Mouse (Mus musculus) kidney, embryonic 16.5 days (tissue): ENCODE results near the gene Prl8a2. TPM values are rescaled to one million over a fixed set of nuclear protein-coding genes. Genes with fewer than 3 reads are reported as not detected.

ENCODE experiments used
- ATAC-seq: fragments of 200-750 bp; cut with Nextera tagmentation; 2 replicates; pipeline ENCODE4 v1.8.0; 2017; ENCODE audit warnings: moderate TSS enrichment; ENCODE audit not compliant: low FRiP score, low TSS enrichment
- H3K27ac ChIP-seq: fragments of 300-500 bp; sonication (generic); 2 replicates; pipeline ENCODE4 v1.5.1; 2014; ENCODE audit warnings: low read length
- H3K27me3 ChIP-seq: fragments of 300-500 bp; sonication (generic); 2 replicates; pipeline ENCODE4 v1.6.1; 2014; ENCODE audit warnings: low read length, control low read depth, mixed read lengths; ENCODE audit not compliant: insufficient read depth
- H3K36me3 ChIP-seq: fragments of 300-500 bp; sonication (generic); 2 replicates; pipeline ENCODE4 v1.6.1; 2014; ENCODE audit warnings: low read length, control low read depth, mixed read lengths; ENCODE audit not compliant: insufficient read depth
- H3K4me1 ChIP-seq: fragments of 300-500 bp; sonication (generic); 2 replicates; pipeline ENCODE4 v1.6.1; 2014; ENCODE audit warnings: low read length, control low read depth, mixed read lengths; ENCODE audit not compliant: insufficient read depth
- H3K4me2 ChIP-seq: fragments of 300-500 bp; sonication (generic); replicated peaks from 2 replicates; pipeline ENCODE4 v1.6.1; 2014; ENCODE audit warnings: low read depth, low read length
- H3K4me3 ChIP-seq: fragments of 300-500 bp; sonication (generic); 2 replicates; pipeline ENCODE4 v1.5.1; 2014; ENCODE audit warnings: mild to moderate bottlenecking, low read length
- H3K9ac ChIP-seq: fragments of 300-500 bp; sonication (generic); replicated peaks from 2 replicates; pipeline ENCODE4 v1.6.1; 2014; ENCODE audit warnings: low read length
- H3K9me3 ChIP-seq: fragments of 300-500 bp; sonication (generic); 2 replicates; pipeline ENCODE4 v1.6.1; 2016; ENCODE audit warnings: low read length, control low read depth
- WGBS: fragments of 180-500 bp; shearing (Covaris S2); extraction: QIAGEN DNeasy Blood & Tissue Kit; methylation state at CpG from one replicate; pipeline ENCODE4 v1.1.7; 2014; 5-methylcytosine and 5-hydroxymethylcytosine counted together
- polyA plus RNA-seq: library from polyadenylated mRNA; unstranded; fragments of >200 nt; fragmentation: Nextera tagmentation; extraction: Ambion mirVana; gene quantifications from 2 replicates; pipeline ENCODE4 v1.2.1, GENCODE M21; 2015

Gene Prl8a2
- not detected in 2 replicates for polyA plus RNA-seq

GRCm38 (mm10) chr13:27345373-27345772 is at the start of gene Prl8a2:
TSS of gene Prl8a2 (plus strand) at chr13:27345673.
- ATAC-seq = no peak
- H3K27ac ChIP-seq = no peak within 1 kb of the TSS
- no peak within 1 kb of the TSS for H3K4me2 ChIP-seq
- H3K9me3 ChIP-seq = no peaks in the 10 kb centered on the region
- H3K4me1 ChIP-seq = no peaks in the 10 kb centered on the region
- H3K4me3 ChIP-seq = no peak within 1 kb of the TSS
- H3K9ac ChIP-seq = no peak within 1 kb of the TSS
- WGBS = 71% methylated on average over 2 of the region's 2 CpGs
- H3K27me3 ChIP-seq = no peaks in the 10 kb centered on the region
- H3K36me3 ChIP-seq = no peaks in the 10 kb centered on the region

GRCm38 (mm10) chr13:27312334-27313225 is 32.9 kb upstream of the Prl8a2 start, which contains the start of gene Prl6a1:
TSS of gene Prl6a1 (plus strand) at chr13:27312627.
- H3K36me3 ChIP-seq = no peaks in the 10 kb centered on the region
- no peak within 1 kb of the TSS for H3K4me3 ChIP-seq
- no peak for ATAC-seq
- no peak within 1 kb of the TSS for H3K4me2 ChIP-seq
- H3K27me3 ChIP-seq = no peaks in the 10 kb centered on the region
- no peak within 1 kb of the TSS for H3K27ac ChIP-seq
- WGBS = 78% methylated on average over 7 of the region's 7 CpGs
- H3K9ac ChIP-seq = no peak within 1 kb of the TSS
- H3K4me1 ChIP-seq = no peaks in the 10 kb centered on the region
- no peaks in the 10 kb centered on the region for H3K9me3 ChIP-seq

- 93% methylated on average over 1 of the region's 1 CpGs for WGBS
- Histone ChIP-seq H3K36me3 (no peaks in the 10 kb centered on the region), H3K4me2 (no peak overlapping the region), H3K9me3 (no peaks in the 10 kb centered on the region), H3K27ac (no peak overlapping the region), H3K4me1 (no peaks in the 10 kb centered on the region), H3K4me3 (no peak overlapping the region), H3K9ac (no peak overlapping the region), H3K27me3 (no peaks in the 10 kb centered on the region)
- ATAC-seq = no peak
Measured at GRCm38 (mm10) chr13:27334989-27335388, 10.5 kb upstream of the Prl8a2 start.

DNA sequence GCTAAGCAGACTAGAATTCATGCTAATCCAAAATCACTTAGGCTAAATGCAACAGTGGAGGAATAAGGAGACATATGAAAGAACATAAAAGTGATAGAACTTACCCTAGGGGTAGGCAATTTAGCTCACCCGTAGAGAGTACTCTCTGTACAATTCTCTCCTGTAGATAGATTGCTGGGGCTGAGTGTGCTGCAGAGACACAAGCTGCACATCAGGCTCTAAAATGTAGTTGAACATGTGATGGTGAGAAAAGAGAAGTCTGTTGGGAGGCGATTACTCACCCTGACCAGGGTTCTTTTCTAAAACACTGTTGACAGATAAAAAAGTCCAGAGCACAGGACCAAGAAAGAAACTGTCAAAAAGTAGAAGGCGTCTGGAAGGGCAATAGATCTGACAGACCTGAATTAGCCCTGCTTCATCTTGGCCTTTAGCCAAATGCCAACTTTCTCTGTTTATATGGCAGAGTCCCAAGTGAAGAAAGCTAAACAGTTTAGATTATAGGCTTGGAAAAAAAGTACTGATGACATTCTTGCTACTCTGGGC is 2.7 kb upstream of the Prl8a2 start:
- no peak for ATAC-seq
- Histone ChIP-seq H3K27me3 (no peaks in the 10 kb centered on the region), H3K9ac (no peak overlapping the region), H3K4me2 (no peak overlapping the region), H3K36me3 (no peaks in the 10 kb centered on the region), H3K27ac (no peak overlapping the region), H3K9me3 (no peaks in the 10 kb centered on the region), H3K4me3 (no peak overlapping the region), H3K4me1 (no peaks in the 10 kb centered on the region)
- WGBS = 81% methylated on average over 3 of the region's 3 CpGs

- Histone ChIP-seq H3K4me2 (no peak within 1 kb of the TSS), H3K36me3 (no peaks in the 10 kb centered on the region), H3K9me3 (no peaks in the 10 kb centered on the region), H3K9ac (no peak within 1 kb of the TSS), H3K27me3 (no peaks in the 10 kb centered on the region), H3K4me1 (no peaks in the 10 kb centered on the region), H3K4me3 (no peak within 1 kb of the TSS), H3K27ac (no peak within 1 kb of the TSS)
- 69% methylated on average over 6 of the region's 6 CpGs for WGBS
- ATAC-seq = no peak
Measured at GRCm38 (mm10) chr13:27390746-27391145, 45.3 kb downstream of the Prl8a2 start, which contains the start of gene Prl2b1. TSS of gene Prl2b1 (minus strand) at chr13:27390846.

DNA sequence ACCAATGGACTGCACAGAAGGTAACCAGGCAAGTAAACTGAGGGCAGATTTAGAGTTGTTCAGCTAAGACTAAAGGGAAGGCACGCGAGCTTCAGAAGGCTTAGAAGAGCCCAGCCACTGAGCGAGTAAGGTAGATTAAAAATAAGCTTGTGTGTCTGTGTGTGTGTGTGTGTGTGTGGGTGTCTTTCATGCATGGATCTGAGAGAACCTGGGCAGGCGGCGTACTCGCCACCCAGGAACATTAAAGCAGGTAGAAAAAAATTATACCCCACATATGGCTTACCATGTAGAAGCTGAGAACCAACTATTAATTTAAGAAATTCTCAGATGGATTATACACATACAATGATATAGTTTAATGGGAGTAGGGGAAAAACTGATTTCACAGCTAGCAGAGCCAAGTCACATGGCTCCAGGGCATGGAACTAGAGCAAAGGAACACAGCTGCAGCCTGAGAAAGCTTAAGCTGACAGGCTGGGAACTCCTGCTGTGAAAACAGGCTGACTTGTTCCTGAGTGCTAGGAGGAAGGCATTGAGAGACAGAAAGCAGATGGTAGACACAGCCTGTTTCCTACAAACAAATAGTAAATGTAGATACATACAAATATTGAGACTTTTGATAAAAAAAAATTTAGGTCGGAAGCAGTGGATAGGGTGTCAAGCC is 53.7 kb downstream of the Prl8a2 start:
- WGBS = 92% methylated on average over 7 of the region's 7 CpGs
- ATAC-seq = no peak
- Histone ChIP-seq H3K27me3 (no peaks in the 10 kb centered on the region), H3K9me3 (no peaks in the 10 kb centered on the region), H3K9ac (no peak overlapping the region), H3K4me1 (no peaks in the 10 kb centered on the region), H3K36me3 (no peaks in the 10 kb centered on the region), H3K4me3 (no peak overlapping the region), H3K4me2 (no peak overlapping the region), H3K27ac (no peak overlapping the region)

Other genes with a start within 250 kb of the Prl8a2 start
- not detected in 2 replicates for gene Prl3d2, start 224.0 kb upstream of the Prl8a2 start, polyA plus RNA-seq
- gene Prl3d3, start 188.9 kb upstream of the Prl8a2 start, polyA plus RNA-seq = not detected in 2 replicates
- gene Prl3c1, start 149.0 kb upstream of the Prl8a2 start, polyA plus RNA-seq = not detected in 2 replicates
- 0.25 and 0.54 TPM in 2 replicates for gene Prl3b1, start 103.8 kb upstream of the Prl8a2 start, polyA plus RNA-seq
- gene Prl3a1, start 86.2 kb upstream of the Prl8a2 start, polyA plus RNA-seq = not detected in 2 replicates
- not detected in 2 replicates for gene Prl6a1, start 33.0 kb upstream of the Prl8a2 start, polyA plus RNA-seq
- gene Prl2b1, start 45.2 kb downstream of the Prl8a2 start, polyA plus RNA-seq = not detected in 2 replicates
- gene Prl8a6, start 93.0 kb downstream of the Prl8a2 start, polyA plus RNA-seq = not detected in 2 replicates
- gene Prl8a8, start 167.5 kb downstream of the Prl8a2 start, polyA plus RNA-seq = not detected in 2 replicates
- gene Prl8a9, start 218.9 kb downstream of the Prl8a2 start, polyA plus RNA-seq = not detected in 2 replicates
- gene Prl8a1, start 236.5 kb downstream of the Prl8a2 start, polyA plus RNA-seq = not detected in 2 replicates